Mouse (Mus musculus) stomach, postnatal 0 days (tissue): ENCODE measurements at regions not wholly inside any gene's neighbourhood (a gene's known extent, or its start where the extent isn't known, plus 50 kb on each side); places are given as distances from the start of the nearest gene placed in this dataset.

ENCODE experiments used
- ATAC-seq: fragments of 200-750 bp; cut with Nextera tagmentation; 2 replicates; pipeline ENCODE4 v1.8.0; 2017; ENCODE audit not compliant: low FRiP score, low TSS enrichment
- DNase-seq: peaks from one replicate; pipeline ENCODE4 v3.0.0-alpha.2; 2016; ENCODE audit warnings: low spot score
- H3K27ac ChIP-seq: fragments of 300-500 bp; sonication (generic); replicated peaks from 2 replicates; pipeline ENCODE4 v1.5.1; 2014; ENCODE audit warnings: mild to moderate bottlenecking, control low read depth
- H3K27me3 ChIP-seq: fragments of 300-500 bp; sonication (generic); 2 replicates; pipeline ENCODE4 v1.6.1; 2014; ENCODE audit warnings: low read length; ENCODE audit not compliant: control insufficient read depth, insufficient read depth
- H3K36me3 ChIP-seq: fragments of 300-500 bp; sonication (generic); 2 replicates; pipeline ENCODE4 v1.6.1; 2014; ENCODE audit warnings: low read length, mixed read lengths; ENCODE audit not compliant: control insufficient read depth, insufficient read depth
- H3K4me1 ChIP-seq: fragments of 300-500 bp; sonication (generic); replicated peaks from 2 replicates; pipeline ENCODE4 v1.6.1; 2014; ENCODE audit warnings: antibody characterized with exemption; ENCODE audit not compliant: control insufficient read depth, insufficient read depth
- H3K4me2 ChIP-seq: fragments of 300-500 bp; sonication (generic); replicated peaks from 2 replicates; pipeline ENCODE4 v1.6.1; 2014; ENCODE audit warnings: low read depth, mild to moderate bottlenecking, control low read depth, moderate library complexity
- H3K4me3 ChIP-seq: fragments of 300-500 bp; sonication (generic); 2 replicates; pipeline ENCODE4 v1.5.1; 2014; ENCODE audit warnings: low read depth, low read length, control low read depth
- H3K9ac ChIP-seq: fragments of 300-500 bp; sonication (generic); 2 replicates; pipeline ENCODE4 v1.6.1; 2014; ENCODE audit warnings: mild to moderate bottlenecking, low read length, control low read depth, mixed read lengths
- H3K9me3 ChIP-seq: fragments of 300-500 bp; sonication (generic); 2 replicates; pipeline ENCODE4 v1.6.1; 2016; ENCODE audit warnings: low read length; ENCODE audit not compliant: control insufficient read depth
- CTCF ChIP-seq: IDR thresholded peaks from 2 replicates; pipeline ENCODE4 v1.5.1; 2016; ENCODE audit warnings: antibody characterized with exemption, low read depth, mild to moderate bottlenecking, moderate library complexity
- EP300 ChIP-seq: optimal IDR thresholded peaks from 2 replicates; pipeline ENCODE3; 2016; ENCODE audit warnings: antibody characterized with exemption
- WGBS: fragments of 180-500 bp; shearing (Covaris S2); extraction: QIAGEN DNeasy Blood & Tissue Kit; methylation state at CpG from one replicate; pipeline ENCODE4 v1.1.7; 2014; 5-methylcytosine and 5-hydroxymethylcytosine counted together

- no peak overlapping the region for H3K4me3 ChIP-seq
- no peak overlapping the region for H3K27ac ChIP-seq
- no peaks in the 10 kb centered on the region for H3K9me3 ChIP-seq
- no peaks in the 10 kb centered on the region for H3K27me3 ChIP-seq
- no peak for ATAC-seq
- WGBS = 34% methylated on average over 5 of the region's 5 CpGs
- no peak for DNase-seq
- TF ChIP-seq CTCF (peak; percentile 64), EP300 (no peak)
- H3K4me1 ChIP-seq = no peaks in the 10 kb centered on the region
- no peak overlapping the region for H3K4me2 ChIP-seq
- no peak overlapping the region for H3K9ac ChIP-seq
- no peaks in the 10 kb centered on the region for H3K36me3 ChIP-seq
Observed at GRCm38 (mm10) chr4:79052723-79053122, 841.0 kb upstream of the Ptprd start.
